Mouse (Mus musculus) brown adipose tissue, adult 24 weeks (tissue): ENCODE measurements at regions not wholly inside any gene's neighbourhood (a gene's known extent, or its start where the extent isn't known, plus 50 kb on each side); places are given as distances from the start of the nearest gene placed in this dataset.
"Not testable (repeated sequence)": the region's sequence is repeated elsewhere in the genome, so short reads cannot be mapped to it uniquely, and the experiment has no call there.

Source experiments
- H3K27ac ChIP-seq: fragments of 200-500 bp; replicated peaks from 2 replicates; pipeline ENCODE4 v1.5.1; 2012; ENCODE audit warnings: low read depth, mild to moderate bottlenecking, low read length
- H3K4me1 ChIP-seq: fragments of 200-500 bp; 2 replicates; pipeline ENCODE4 v1.6.1; 2012; ENCODE audit warnings: low read length, mixed read lengths; ENCODE audit not compliant: control insufficient read depth, insufficient read depth, insufficient read length
- H3K4me3 ChIP-seq: fragments of 200-500 bp; 2 replicates; pipeline ENCODE4 v1.5.1; 2012; ENCODE audit warnings: low read depth, mild to moderate bottlenecking, low read length, moderate library complexity; ENCODE audit not compliant: insufficient read depth

GRCm38 (mm10) chrX:93888480-93888879 is 56.5 kb upstream of the Pdk3 start:
- Histone ChIP-seq H3K4me3 (no peak overlapping the region), H3K4me1 (no peaks in the 10 kb centered on the region), H3K27ac (no peak overlapping the region)

GRCm38 (mm10) chrX:93888966-93889365 is 57.0 kb upstream of the Pdk3 start:
- Histone ChIP-seq H3K27ac (no peak overlapping the region; the same call in 1 of the 2 replicates), H3K4me1 (no peaks in the 10 kb centered on the region), H3K4me3 (0 out of 2 replicates have a peak overlapping the region, but pooled peaks have one; percentile 61)

- no peaks in the 10 kb centered on the region for H3K4me1 ChIP-seq
Observed at GRCm38 (mm10) chrX:93889394-93890042, 57.5 kb upstream of the Pdk3 start.

GRCm38 (mm10) chrX:93896838-93897820 is 65.1 kb upstream of the Pdk3 start:
- Histone ChIP-seq H3K4me1 (no peaks in the 10 kb centered on the region), H3K27ac (no peak overlapping the region), H3K4me3 (no peak overlapping the region)

More at GRCm38 (mm10) chrX:93889394-93890042, 57.5 kb upstream of the Pdk3 start:
- peak overlapping the region; percentile 39; the same call in 1 of the 2 replicates for H3K27ac ChIP-seq
- peak overlapping the region; percentile 61 for H3K4me3 ChIP-seq

GRCm38 (mm10) chrX:93903209-93903608 is 65.2 kb upstream of the AU015836 start:
- Histone ChIP-seq H3K4me3 (no peak overlapping the region), H3K27ac (no peak overlapping the region), H3K4me1 (no peaks in the 10 kb centered on the region)

GRCm38 (mm10) chrX:93905531-93905930 is 62.9 kb upstream of the AU015836 start:
- Histone ChIP-seq H3K4me3 (no peak overlapping the region), H3K27ac (no peak overlapping the region), H3K4me1 (no peaks in the 10 kb centered on the region)

- Histone ChIP-seq H3K4me3 (0 out of 2 replicates have a peak overlapping the region, but pooled peaks have one; percentile 23), H3K4me1 (no peaks in the 10 kb centered on the region), H3K27ac (no peak overlapping the region)
Observed at GRCm38 (mm10) chrX:93911087-93911840, 57.2 kb upstream of the AU015836 start.

GRCm38 (mm10) chrX:93915548-93915947 is 52.9 kb upstream of the AU015836 start:
- Histone ChIP-seq H3K4me3 (no peak overlapping the region), H3K27ac (no peak overlapping the region), H3K4me1 (no peaks in the 10 kb centered on the region)

GRCm38 (mm10) chrX:93917367-93917766 is 51.1 kb upstream of the AU015836 start:
- H3K4me1 ChIP-seq, H3K27ac ChIP-seq, H3K4me3 ChIP-seq: not testable (repeated sequence)
